Comparison of ENCODE assay signal across 18 mouse cellular contexts in the genomic region with DNA sequence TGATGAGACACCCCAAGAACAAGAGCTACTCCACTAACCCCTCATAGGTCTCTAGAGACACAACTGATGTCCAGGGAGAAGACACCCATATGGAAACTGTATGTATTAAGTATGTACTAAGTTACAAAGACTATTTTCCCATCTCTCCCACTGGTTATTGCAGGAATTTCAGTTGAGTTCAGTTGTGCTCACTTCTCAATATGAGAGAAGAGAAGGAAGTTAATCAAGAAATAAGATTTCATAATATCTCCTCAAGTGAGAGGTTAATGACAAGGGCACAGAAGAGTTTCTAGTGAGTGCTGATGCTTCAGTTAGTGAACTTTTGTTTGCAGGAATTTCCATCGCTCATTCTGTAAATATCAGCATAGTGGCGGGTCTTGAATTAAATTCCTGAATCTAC.
"Had no signal": no experiment of that assay in that cellular context is flagged by ENCODE, and none has a peak within 500 bp of the region (broad histone marks: within the 10 kb centered on the region; RNA-seq: fewer than 3 reads in every experiment).

No protein-coding gene starts in this region.

- DNase-seq: lung, adult 2 months; lung, postnatal 14 days; lung, postnatal 36 days; midbrain, embryonic 14.5 days; right cerebral cortex, postnatal 14 days; thymus, adult 2 months; thymus, postnatal 25 days; thymus, postnatal 4 days had no signal

- H3K36me3 ChIP-seq: lung, embryonic 15.5 days; midbrain, embryonic 12.5 days; neural tube, embryonic 12.5 days; stomach, embryonic 15.5 days had no signal

- H3K9me3 ChIP-seq: lung, embryonic 15.5 days; megakaryocyte, embryonic 14.5 days; midbrain, embryonic 12.5 days; neural tube, embryonic 12.5 days; stomach, embryonic 15.5 days had no signal

- ATAC-seq: lung, postnatal 0 days; midbrain, embryonic 16.5 days had no signal

- H3K27me3 ChIP-seq: lung, embryonic 15.5 days; megakaryocyte, embryonic 14.5 days; midbrain, embryonic 12.5 days; neural tube, embryonic 12.5 days; stomach, embryonic 15.5 days had no signal

- H3K9ac ChIP-seq: liver, embryonic 14.5 days; lung, embryonic 15.5 days; midbrain, embryonic 12.5 days; neural tube, embryonic 12.5 days; stomach, embryonic 15.5 days had no signal

- H3K27ac ChIP-seq: liver, embryonic 14.5 days; lung, embryonic 15.5 days; macrophage; midbrain, embryonic 12.5 days; neural tube, embryonic 12.5 days; stomach, embryonic 15.5 days; stomach, postnatal 0 days had no signal

- H3K4me2 ChIP-seq: lung, embryonic 15.5 days; midbrain, embryonic 12.5 days; neural tube, embryonic 12.5 days; stomach, embryonic 15.5 days had no signal

- H3K4me3 ChIP-seq: lung, embryonic 15.5 days; megakaryocyte, embryonic 14.5 days; midbrain, embryonic 12.5 days; neural tube, embryonic 12.5 days; stomach, embryonic 15.5 days had no signal

- H3K4me1 ChIP-seq: lung, embryonic 15.5 days; megakaryocyte, embryonic 14.5 days; midbrain, embryonic 12.5 days; neural tube, embryonic 12.5 days; stomach, embryonic 15.5 days had no signal
